Mouse (Mus musculus) mesoderm, embryonic 11.5 days (tissue): ENCODE measurements around the gene Fgf12.
A peak's percentile ranks its signal among the peaks of the same experiment; 100 is the strongest.

Source experiments
- DNase-seq: peaks from one replicate; pipeline ENCODE4 v3.0.0-alpha.2; 2012; ENCODE audit warnings: low read depth, low spot score

The Fgf12 gene

DNA sequence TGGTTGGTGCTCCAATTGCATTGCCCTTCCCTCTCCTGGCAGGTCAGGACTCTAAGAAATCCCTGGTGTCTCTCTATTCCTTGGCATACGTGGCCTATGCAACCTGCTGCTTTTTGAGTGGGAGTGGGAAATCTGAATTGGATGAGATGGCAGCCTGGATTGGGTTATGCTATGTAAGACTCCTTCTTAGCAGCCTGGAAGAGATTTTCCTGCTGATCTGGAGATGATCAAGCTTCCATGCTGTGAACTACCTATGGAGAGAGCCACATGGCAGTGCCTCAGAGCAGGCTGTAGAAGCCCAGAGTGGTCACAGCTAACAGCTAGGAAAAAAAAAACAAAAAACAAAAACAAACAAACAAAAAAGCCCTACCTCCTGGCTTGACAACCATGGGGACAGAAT, 277.3 kb downstream of the Fgf12 start:
- no peak for DNase-seq

DNA sequence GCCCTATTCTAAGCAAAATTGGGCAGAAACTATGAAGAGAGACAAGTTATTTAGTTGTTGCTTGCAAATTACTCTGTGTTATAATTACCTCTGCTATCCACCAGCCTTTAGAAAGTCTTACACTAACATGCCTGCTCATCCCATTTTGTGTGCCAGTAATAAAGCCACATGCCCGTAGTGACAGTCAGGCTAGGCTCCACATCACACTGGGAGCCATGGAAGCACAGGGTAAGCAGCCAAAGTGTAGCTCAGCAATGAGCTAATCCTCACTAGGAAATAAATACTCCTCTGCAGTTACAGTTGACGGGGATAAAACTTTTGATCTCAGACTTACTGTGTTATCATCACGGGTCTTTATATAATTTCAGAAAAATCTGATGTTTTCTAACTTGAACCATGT, 298.0 kb downstream of the Fgf12 start:
- no peak for DNase-seq

DNA sequence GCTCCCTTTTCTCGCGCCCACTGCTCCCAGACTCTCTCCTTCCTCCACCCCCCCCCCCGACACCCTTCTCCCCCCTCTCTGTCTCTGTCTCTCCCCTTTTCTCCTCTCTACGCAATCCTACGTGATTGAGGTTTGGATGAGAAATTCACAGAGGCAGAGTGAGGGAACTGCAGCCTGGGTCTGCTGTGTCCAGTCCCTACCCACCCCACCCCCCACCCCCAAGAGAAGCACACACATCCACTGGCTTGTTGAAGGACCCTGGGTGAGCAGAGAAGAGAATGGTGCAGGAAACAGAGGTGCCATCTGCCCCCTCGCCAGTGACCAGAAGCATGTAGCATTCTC, 305.8 kb downstream of the Fgf12 start:
- DNase-seq = peak; percentile 32

DNA sequence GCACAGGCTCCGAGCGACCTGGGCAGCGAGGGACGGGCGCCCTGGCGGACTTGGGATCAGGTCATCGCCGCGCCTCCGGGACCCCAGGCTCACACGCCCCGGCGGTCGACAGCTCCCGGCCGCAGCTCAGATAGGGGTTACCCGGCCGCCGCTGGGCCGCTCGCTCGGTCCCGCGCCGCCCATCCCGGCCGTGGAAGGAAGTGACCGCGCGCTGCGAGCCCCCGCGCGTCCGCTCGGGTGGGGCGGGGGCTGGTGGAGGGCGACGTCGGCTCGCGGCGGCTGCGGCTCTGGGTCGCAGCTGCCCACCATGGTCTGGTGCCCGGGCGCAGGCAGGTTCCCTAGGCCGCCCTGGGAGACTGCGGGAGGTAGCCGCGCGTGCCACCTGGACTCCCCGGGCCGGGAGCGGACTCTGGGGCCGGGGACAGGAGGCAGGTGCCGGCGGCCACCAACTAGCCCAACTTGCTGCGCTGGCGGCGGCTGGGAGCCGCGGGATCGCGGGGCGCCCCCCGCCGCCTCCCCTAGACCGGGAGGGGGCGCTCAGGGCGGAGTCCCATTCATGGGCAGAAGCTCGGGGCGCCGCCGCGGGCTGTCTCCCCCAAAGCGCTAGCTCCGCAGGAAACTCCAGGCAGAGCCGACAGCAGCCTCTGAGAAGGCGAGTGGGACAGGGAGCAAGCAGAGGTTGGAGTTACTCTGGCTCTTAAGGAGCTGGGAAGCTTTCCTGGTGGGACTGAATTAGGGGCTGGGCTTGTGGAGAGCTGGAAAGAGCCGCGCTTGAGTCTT, 306.3 kb downstream of the Fgf12 start:
- peak; percentile 37 for DNase-seq

DNA sequence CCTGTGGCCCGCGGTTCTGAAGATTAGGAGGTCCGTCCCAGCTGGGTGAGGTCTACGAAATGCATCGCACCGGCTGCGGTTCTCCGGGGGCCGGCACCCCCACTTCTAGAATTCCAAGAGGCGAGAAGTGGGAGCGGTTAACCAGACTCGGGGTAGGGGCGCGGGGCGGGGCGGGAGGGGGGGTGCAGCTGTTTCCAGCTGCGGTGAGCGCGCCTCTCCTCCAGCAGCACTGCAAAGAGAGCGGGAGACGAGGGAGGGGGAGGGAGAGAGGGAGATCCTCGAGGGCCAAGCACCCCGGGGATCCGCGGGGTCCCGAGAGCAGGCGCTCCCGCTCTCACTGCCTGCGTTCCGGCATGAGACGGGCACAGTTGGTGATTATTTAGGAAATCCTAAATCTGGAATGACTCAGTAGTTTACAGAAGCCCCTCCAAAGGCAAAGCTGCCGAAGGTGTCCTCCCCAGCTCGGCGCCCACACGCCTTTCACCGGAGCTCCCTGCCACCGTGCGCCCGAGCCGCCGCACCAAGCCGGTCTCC, 307.0 kb downstream of the Fgf12 start:
- DNase-seq = peak; percentile 30

DNA sequence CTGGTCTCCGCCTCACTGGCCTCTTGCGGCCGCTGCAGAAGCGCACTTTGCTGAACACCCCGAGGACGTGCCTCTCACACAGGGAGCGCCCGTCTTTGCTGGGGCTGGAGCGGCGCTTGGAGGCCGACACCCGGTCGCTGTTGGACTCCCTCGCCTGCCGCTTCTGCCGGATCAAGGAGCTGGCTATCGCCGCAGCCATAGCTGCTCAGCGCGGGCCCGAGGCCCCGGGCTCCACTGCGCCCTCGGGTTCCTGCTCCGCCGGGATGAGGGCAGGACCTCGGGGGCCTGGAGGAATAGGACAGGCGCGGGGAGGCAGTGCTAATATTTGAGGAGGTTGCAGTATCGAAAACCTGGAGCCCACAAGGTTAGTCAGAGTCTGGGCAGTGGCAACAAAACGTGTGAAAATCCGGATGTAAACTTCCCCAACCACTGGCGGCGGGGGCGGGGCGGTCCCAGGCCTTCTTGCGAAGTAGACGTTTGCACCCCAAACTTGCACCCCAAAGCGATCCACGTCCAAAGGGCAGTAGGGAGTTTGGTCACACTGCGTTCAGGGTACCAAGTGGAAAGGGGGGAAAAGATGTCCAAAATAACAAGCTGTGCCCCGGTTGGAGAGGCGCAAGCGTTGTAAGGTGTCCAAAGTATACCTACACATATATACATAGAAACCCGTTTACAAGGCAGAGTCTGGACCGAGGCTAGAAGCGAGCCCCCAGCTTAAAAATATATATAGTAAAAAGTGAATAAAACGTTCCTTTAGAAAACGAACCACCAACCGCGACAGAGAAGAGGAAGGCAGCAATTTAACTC, 307.7 kb downstream of the Fgf12 start:
- DNase-seq = peak; percentile 43

DNA sequence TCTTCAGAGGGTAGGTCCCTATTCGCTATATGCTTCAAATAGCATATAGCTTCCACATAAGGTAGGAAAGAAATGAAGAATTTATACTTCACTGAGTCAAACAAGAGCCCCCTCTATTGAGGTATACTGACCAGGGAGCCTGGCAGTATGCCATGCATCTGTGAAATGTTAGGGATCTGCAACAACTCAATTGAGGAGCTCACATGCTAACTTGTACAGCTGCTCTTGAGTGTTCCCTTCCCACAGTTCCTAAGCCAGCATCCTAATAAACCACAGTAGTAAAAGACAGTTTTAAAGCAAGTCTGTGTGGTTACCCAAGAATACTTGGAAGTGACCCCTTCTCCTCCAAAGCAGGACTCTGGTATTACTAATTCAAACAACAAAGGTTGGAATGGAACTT, 331.3 kb downstream of the Fgf12 start:
- no peak for DNase-seq

- no peak for DNase-seq
Measured at GRCm38 (mm10) chr16:28419693-28420299, 333.1 kb downstream of the Fgf12 start.

- no peak for DNase-seq
Measured at GRCm38 (mm10) chr16:28411210-28411817, 341.6 kb downstream of the Fgf12 start.

GRCm38 (mm10) chr16:28408294-28408693, 344.6 kb downstream of the Fgf12 start:
- DNase-seq = no peak

DNA sequence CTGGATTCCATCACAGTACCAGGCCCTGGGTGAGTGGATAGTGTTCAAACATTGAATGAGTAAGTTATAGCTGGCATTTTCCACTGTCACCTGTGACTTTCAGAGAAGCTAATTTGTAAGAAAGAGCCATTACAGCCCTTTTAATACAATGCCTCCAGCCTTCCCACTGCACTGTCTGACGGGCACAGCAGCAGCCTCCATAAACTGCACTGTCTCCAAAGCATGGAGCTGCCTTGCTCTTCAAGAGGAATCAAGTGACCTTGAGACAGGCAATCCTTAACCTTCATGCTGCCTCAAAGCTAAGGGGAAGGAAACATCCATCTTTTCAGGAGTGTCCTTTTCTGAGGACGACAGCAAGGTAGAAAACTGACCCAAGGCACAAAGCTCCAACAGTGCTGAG, 345.0 kb downstream of the Fgf12 start:
- no peak for DNase-seq

DNA sequence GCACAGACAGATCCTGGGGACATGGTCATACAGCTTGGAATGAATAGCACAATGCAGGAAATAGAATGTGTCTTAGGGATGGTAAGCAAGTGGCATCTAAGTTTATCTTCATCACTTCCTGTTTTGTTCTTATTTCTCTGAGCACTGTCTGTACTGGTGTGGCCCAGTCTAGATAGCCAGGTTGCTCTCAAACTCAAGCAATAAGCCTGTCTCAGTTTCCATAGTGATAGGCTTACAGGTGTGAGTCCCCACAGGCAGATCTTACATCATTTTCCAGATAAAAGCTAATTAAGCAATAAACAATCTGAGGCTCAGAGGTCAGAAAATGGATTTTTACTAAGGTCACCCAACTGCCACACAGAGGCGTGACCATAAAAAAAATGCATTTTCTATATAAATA, 348.7 kb downstream of the Fgf12 start:
- no peak for DNase-seq

GRCm38 (mm10) chr16:28402701-28403100, 350.2 kb downstream of the Fgf12 start:
- DNase-seq = no peak

GRCm38 (mm10) chr16:28391283-28391682, 361.6 kb downstream of the Fgf12 start:
- DNase-seq = no peak

DNA sequence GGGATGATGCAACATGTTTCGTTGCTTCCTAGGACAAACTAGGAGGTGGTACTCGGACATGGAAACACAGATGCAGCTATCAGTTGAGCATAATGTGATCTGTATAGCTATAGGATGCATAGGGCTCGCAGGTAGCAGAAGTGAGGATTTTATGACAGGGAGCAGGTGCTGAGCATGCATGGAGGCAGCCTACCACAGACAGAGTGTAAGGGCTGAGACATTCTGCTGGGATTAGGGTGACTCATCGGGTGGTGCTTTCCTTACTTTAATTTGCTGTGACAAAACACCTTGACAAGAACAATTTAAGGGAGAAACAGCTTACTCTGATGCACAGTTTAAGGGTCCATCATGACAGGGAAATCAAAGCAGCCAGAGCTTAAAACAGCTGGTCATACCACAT, 363.8 kb downstream of the Fgf12 start:
- DNase-seq = no peak

DNA sequence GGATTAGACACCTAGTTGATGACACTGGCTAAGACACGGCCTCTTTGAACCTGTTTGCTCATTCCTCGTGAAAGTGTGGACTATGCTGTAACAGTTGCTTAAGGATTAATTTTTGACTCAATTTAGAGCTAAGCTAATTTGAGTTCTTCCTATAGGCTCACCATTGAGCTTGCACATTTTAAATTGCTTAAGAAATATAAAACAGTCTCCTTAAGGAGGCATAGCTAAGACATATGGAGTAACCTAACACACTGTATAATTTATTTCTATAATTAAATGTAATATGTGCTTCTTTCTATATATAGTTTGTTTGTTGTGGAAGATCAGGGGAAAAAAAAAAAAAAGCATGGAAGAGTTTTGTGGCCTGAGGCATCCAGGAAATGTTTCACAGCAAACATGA, 378.1 kb downstream of the Fgf12 start:
- DNase-seq = no peak

DNA sequence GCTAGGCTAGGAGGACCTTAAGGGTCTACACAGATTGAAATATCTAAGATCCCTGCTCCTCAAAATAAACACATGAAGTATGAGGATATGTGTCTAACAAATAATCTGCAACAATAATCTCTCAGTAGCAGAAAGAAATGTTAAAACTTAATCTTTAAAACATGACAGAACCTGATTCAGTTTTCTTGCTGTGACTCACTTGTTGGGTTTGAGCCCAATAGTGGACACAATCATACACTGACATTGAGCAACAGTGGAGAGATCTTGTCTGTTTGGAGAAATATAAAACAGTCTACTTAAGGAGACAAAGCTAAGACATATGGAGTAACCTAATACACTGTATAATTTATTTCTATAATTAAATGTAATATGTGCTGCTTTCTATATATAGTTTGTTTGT, 379.6 kb downstream of the Fgf12 start:
- no peak for DNase-seq

DNA sequence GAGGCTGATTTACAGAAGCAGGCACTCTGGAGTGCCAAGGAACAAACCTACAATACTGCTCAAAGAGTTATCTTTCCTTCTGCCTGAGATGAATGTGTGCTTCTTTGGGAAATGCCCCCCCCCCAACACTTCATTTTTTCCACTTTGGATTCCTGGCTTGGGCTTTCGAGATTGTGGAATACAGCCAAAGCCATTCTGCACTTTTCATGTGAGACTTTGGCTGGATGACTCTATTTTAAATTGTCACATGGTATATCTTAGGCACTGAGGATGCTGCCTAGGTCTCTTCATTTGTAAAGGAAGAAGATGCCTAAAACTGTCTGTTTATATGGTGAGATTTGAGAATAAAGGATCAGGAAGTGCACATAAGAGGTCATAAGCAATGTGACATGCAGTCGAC, 402.2 kb downstream of the Fgf12 start:
- DNase-seq = no peak

- peak; percentile 34 for DNase-seq
Measured at GRCm38 (mm10) chr16:28345323-28345722, 407.5 kb downstream of the Fgf12 start.

DNA sequence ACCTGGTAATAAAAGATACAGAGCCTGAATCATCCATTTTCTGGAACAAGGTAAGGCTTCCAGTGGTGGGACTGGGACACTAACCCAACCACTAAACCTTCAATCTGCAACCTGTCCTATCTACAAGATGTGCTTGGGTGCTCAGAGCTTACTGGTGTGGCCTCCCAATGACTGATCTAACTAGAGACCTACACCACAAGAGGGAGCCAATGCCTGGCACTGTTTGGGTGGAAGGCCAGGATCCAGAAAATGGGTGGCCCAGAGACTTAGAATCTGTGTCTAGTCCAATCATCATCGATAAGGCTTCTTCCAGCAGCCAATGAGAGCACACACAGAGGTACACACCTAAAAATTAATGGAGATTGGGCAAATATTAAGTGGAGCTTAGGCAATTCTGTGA, 414.9 kb downstream of the Fgf12 start:
- DNase-seq = no peak

DNA sequence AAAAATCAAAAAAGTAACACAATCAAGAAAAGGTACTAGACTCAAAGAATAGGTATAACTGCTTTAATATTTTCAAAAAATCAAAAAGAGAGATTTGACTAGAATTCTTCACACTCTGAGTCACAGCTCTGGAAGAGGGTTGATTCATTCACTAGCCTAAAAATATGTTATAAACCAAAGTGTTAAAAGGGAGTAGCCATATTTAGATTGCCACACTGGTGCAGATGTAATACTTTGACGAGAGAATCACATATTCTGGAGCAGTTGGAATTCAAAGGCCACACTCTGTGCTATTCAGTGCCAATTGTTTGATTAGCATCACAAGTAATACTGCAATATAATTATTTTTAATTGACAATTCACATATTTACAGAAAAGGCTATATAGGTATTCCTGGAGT, 416.2 kb downstream of the Fgf12 start:
- no peak for DNase-seq

DNA sequence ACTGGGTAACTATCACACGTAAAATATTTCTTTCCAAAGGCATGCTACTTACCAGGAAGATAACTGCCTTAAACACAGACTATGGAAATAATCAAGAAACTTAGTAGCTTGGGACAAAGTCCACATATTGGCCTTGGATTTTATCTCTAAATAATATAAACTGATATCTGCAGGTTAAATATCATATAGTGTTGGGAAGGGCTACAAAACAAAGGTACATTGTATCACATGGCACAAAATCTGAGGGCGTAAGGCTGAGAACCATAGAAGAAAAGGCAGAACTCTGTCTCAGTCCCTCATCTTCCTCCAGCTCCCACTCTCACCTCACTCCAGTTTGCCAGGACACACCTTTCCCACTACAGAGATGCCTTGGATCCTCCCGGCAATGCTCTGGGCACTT, 417.8 kb downstream of the Fgf12 start:
- no peak for DNase-seq
